Mouse (Mus musculus): Measurements from ENCODE around the gene Edar. TPM values are rescaled to one million over a fixed set of nuclear protein-coding genes. Genes with fewer than 3 reads are reported as not detected.
"Not testable (repeated sequence)": the region's sequence is repeated elsewhere in the genome, so short reads cannot be mapped to it uniquely, and the experiment has no call there.

Edar gene
- not detected in 3 replicates for total RNA-seq (2017)

DNA sequence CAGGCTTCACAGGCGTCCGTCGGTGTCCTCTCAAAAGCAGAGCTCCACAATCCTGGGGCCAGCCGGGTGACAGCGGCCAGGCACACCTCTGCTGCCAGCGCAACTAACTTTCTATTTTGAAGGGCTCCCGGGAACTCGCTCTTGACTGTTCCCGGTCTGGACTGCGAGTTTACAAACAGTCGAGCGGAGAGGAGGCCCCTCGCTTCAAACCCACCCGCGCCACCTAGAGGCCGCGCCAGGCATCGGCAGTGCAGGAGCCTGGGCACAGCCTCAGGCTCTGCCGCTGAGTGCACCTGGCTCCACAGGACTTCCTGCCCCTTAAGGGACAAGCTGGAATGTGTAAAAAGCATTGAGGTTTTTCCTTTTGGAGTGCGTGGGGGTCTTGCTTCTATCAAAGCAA lies at the start of gene Edar:
TSS of gene Edar (minus strand) at position 122 of the 400 bp plus-strand sequence.
- ATAC-seq (replicated peaks; ENCODE audit: insufficient number of reproducible peaks, low FRiP score, low TSS enrichment, poor library complexity, severe bottlenecking), result no peak

DNA sequence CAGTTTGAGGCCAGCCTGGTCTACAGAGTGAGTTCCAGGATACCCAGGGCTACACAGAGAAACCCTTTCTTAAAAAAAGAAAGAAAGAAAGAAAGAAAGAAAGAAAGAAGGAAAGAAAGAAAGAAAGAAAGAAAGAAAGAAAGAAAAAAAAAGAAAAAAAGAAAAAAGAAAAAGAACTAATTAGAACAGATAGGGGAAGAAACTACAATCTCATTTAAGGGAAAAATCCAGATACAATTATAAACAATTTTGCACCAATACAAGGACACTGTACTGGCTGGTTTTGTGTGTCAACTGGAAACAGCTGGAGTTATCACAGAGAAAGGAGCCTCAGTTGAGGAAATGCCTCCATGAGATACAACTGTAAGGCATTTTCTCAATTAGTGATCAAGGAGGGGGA lies 42.7 kb upstream of the Edar start, which contains the start of gene Gm17542:
TSS of gene Gm17542 (minus strand) at position 101 of the 400 bp plus-strand sequence.
- not testable (repeated sequence) for ATAC-seq (replicated peaks; ENCODE audit: insufficient number of reproducible peaks, low FRiP score, low TSS enrichment, poor library complexity, severe bottlenecking)

DNA sequence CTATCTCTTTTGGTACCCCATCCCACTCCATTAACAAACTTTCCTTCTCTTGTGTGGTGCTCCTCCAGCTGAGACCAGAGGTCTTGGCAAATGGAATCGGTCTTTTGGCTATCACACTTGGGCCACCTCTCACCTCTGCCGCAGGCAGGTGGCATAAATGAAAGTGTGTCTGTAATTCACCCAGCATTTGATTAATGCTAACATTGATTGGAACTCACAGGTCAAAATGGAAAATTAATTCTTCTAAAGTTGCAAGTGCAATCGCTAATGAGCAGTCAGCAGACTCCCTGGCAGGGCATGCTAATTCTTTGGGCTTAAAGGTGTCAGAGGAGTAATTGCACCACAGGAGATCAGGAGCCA lies 39.3 kb upstream of the Edar start:
- ATAC-seq (replicated peaks; ENCODE audit: insufficient number of reproducible peaks, low FRiP score, low TSS enrichment, poor library complexity, severe bottlenecking), result no peak

DNA sequence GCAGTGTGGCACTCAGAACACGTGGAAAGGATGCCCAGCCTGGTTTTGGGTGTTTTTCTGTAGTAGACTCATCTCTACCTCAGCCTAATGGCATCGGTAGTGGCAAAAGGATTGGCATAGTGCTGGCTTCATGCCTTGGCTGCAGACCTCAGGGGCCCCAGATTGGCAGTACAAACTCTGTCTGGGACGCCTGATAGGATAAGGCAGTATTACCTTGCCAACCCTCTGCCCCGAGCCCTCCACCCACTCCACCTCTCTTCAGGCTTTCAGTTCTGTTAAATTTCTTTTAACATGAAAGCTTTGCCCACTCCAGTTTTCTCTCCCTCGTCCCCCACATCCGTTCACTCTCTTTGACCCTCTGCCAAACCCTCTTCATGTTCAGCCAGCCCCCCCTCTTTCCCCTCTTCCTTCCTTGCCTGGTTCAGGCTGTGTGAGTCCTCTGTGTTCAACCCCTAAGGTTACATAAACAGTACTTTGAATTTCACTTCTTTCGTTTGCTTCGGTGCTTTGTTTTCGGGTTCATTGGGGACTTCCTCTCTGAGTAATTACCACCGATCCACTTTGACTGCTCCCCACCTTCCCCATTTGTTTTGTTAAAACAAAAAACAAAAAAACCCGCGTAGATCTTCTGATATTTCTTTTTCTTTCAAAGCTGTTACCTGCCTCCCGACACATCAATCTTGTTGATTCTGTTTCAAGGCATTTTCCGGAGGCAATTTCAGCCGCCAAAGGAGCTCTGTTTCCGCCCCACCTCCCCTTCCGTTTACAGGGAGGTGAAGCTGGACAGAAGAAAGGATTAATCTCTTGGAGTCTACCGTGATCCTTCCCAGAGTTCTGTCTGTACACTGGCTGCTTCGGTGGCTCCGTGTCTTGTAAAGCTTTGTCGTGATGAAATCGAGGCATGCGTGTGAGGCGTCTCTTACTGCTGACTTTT lies 38.7 kb upstream of the Edar start:
- ATAC-seq (replicated peaks; ENCODE audit: insufficient number of reproducible peaks, low FRiP score, low TSS enrichment, poor library complexity, severe bottlenecking), result no peak

DNA sequence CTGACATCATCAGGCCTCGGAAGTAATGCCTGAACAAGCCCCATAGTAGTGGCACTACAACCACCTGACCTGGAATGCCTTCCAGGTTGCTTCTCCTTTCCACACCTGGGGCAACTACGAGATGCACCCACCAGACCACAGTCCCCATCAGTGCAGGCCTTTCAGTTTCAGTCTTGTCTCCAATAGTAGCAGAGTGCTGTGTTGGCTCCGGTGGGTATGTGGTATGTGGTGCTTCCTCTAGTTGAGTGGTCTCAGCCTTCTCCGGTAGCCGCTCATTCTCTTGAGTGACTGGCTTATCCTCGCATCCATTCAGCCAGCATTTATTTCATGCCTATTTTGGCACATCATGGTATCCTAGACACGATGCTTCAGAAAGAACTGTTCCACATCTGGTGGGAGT lies 37.8 kb upstream of the Edar start:
- ATAC-seq (replicated peaks; ENCODE audit: insufficient number of reproducible peaks, low FRiP score, low TSS enrichment, poor library complexity, severe bottlenecking), result no peak

DNA sequence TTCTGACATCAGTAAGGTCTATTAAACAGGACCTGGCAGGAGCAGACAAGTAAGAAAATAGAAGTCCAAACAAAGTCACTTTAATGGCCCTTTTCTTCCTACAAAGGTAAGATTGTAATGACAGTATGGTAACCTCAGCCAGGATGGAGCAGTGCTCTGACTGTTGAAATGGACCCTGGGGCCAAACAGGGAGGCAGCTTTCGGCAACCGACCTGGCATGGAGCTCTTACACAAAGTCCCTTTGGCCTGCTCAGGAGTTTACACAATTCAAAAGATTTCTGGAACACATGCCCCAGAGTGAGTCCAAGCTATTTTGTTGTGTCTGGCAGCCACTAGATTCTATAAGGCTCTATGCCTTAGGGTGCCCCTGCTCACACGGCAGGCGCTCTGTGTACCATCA lies 33.6 kb upstream of the Edar start:
- no peak for ATAC-seq (replicated peaks; ENCODE audit: insufficient number of reproducible peaks, low FRiP score, low TSS enrichment, poor library complexity, severe bottlenecking)

DNA sequence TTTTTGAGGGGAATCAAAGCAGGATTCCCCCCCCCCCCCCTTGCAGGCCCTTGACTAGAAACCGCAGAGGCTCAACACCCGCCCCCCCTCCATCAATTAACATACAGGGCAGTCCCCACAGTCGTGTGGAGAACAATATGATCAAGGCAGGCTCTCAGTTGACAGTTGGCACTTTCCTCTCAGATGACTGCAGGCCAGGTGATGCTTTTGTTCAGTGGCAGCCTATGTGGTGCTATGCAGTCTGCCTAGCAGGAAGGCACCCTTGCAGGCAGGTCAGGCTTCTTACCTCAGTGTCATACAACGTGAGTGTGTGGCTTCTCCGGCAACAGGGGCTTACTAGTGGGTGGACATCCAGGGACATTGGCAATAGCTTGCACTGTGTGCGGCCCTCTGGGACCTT lies 25.1 kb upstream of the Edar start:
- no peak for ATAC-seq (replicated peaks; ENCODE audit: insufficient number of reproducible peaks, low FRiP score, low TSS enrichment, poor library complexity, severe bottlenecking)

DNA sequence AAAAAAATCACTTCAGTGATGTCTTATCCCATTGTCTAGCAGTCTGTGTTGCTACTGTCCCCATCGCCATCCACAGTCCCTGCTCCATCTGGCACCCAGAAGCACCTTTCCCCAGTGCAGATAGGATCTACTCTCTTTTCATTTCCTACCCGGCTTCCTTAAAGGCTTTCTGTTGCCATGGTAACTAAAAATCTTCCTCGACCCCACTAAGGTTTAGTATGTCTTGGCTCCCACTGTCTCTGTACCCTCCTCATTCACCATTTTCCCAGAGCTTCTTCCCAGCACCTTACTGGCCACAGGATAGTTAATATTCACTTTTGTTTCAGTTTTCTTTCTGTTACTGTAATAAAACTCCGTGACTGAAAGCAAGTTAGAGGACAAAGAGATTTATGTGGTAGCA lies 24.7 kb upstream of the Edar start:
- ATAC-seq (replicated peaks; ENCODE audit: insufficient number of reproducible peaks, low FRiP score, low TSS enrichment, poor library complexity, severe bottlenecking), result no peak

DNA sequence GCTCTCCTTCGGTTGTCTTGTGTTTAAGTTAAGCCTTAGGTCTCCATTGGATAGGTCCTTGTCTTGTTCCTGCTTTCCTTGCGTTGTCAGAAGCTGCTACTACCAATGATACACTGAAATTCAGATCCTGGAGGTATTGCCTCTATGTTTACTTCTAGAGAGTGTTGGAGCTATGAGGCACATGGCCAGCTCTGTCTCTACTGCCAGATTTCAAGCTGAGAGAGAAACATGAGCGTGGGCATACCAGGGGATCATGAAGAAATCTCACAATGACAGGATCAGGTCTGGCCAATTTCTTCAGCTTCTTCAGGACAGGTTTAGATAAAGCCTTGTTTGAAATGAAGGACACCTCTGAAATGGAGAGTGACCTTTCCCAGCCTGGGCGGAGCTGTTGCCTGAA lies 23.5 kb upstream of the Edar start:
- ATAC-seq (replicated peaks; ENCODE audit: insufficient number of reproducible peaks, low FRiP score, low TSS enrichment, poor library complexity, severe bottlenecking), result no peak

DNA sequence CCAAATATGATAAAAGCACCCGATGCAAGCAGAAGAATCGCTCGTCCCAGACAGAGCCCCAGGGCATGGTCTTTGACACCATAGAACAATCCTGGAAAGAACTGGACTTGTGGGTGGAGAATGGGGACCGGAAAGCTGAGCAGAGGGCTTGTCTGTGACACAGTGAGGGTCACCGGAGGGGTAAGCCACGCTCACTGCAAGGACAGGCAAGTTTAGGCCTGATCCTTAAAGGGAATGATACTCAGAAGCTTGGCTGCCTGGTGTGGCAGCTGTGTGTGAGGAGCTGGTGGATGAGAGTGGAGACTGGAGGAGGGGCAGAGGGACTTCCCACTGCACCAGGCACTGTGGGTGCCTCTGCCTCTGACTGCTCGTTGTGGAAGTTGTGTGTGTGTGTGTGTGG lies 15.6 kb upstream of the Edar start:
- no peak for ATAC-seq (replicated peaks; ENCODE audit: insufficient number of reproducible peaks, low FRiP score, low TSS enrichment, poor library complexity, severe bottlenecking)

DNA sequence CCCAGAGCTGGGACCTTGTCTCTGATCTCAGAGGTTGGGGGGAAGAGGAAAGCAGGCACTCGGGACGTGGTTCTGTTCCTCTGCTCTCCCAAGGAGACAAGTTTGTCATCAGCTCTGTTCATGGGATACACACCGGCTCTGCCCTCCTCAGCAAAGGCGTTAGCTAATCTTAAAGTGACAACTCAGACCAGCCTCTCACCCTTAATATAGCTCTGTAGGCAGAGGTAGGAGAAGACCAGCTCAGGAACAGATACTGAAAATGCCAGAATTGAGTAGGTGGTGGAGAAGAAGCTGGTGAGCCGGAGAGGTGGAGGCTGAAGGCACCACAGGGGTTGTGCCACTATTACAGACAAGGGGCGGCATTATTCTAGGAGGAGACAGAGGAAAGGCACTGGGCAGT lies 3.8 kb upstream of the Edar start:
- no peak for ATAC-seq (replicated peaks; ENCODE audit: insufficient number of reproducible peaks, low FRiP score, low TSS enrichment, poor library complexity, severe bottlenecking)

DNA sequence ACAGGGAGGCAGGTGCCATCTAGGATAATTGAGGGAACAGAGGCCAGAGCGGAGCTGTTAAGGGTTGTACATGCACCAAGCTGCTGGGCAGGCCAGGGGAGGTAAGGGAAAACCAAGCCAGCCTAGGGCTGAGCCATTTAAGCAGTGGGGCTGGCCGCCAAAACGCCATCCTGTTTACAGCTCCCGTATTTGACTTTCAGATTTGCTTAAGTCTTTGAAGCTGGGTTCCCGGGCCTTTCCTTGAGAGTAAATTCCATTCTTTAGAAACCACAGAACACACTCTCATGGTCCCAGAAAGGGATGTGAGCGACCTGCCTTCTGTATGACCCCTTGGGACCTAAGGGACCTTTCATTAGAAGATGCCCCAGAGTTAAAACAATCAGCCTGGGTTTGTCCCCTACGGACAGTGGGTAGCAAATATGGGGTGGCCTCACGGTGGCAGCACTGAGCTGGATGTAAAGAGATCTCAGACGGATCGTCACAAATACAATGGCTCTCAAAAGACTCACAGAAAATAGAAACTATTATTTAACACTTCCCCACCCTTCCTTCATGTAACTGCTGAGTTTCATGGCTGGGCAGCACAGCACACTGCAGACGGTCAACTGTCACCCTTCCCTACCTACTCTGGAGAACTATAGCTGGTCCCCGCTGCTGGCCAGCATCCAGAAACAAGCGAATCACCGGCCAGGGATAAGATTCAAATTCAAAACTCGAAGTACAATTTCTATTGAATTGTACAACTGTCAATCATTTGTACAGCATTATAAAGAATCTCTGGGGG lies 2.0 kb downstream of the Edar start:
- ATAC-seq (replicated peaks; ENCODE audit: insufficient number of reproducible peaks, low FRiP score, low TSS enrichment, poor library complexity, severe bottlenecking), result no peak

DNA sequence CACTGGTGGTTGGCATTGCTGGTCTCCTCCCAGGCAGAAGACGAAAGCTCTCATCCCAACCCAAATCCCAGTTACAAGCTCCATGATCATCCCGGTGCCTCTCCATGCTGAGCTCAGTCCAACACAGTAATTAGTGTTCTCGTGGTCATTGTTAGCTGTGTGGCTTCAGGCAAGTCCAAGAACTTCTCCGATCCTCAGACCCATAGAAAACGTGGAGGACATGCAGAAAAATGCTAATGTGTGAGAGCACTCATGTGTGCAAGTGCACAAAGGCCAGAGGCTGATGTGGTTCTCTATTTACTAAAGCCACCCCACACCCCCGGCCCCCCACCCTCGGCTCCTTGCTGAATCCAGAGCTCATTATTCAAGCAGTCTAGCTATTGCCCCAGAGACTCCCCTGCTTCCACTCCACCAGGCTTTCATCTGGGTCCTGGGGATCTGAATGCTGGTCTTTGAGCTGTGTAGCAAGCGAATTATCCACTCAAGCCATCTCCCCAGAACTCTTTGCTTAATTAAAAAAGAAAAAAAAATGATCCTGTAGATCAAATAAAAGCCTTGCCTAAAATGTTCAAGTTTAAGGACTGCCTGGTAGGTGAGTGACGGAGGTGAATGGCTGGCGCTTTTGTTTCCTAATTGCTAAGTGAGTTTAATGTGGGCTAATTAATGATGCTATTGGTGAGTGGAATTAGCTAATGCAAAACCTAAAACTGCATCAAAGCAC lies 2.7 kb downstream of the Edar start:
- no peak for ATAC-seq (replicated peaks; ENCODE audit: insufficient number of reproducible peaks, low FRiP score, low TSS enrichment, poor library complexity, severe bottlenecking)

DNA sequence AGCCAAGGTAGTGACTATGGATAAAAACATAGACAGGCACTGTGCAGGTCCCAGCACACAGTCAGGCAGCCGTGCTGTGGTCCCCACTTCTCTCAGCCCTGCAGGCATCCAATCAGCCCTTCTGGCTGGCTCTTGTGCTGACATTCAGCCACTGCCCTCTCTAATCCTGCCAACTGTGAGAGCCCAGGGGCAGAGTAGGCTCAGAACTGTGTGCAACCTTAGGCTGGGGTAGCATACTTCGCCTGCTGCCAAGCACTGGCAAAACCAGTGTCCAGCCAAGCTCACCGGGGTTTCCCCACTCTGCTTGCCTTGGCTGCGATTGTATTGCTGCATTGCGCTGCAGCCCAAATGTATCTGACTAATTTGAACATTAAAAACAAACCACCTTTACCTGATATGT lies 11.6 kb downstream of the Edar start:
- ATAC-seq (replicated peaks; ENCODE audit: insufficient number of reproducible peaks, low FRiP score, low TSS enrichment, poor library complexity, severe bottlenecking), result no peak

DNA sequence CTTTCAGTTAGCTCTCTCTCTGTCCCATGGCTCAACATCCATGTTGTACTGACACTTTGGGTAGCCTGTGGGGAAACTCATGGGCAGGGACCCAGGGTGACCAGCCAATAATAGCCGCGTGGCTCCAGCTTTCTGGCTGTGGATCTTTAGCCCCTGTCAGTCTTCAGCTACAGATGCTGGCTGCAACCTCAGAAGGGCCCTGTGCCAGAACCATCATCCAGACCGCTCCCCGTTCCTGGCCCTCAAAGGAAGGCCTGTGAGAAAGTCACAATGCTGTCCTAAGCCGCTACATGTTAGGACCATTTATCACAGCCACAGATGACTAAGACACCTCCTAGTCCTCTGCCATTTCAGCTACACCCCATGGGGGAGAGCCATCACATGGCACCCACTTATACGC lies 12.0 kb downstream of the Edar start:
- no peak for ATAC-seq (replicated peaks; ENCODE audit: insufficient number of reproducible peaks, low FRiP score, low TSS enrichment, poor library complexity, severe bottlenecking)

DNA sequence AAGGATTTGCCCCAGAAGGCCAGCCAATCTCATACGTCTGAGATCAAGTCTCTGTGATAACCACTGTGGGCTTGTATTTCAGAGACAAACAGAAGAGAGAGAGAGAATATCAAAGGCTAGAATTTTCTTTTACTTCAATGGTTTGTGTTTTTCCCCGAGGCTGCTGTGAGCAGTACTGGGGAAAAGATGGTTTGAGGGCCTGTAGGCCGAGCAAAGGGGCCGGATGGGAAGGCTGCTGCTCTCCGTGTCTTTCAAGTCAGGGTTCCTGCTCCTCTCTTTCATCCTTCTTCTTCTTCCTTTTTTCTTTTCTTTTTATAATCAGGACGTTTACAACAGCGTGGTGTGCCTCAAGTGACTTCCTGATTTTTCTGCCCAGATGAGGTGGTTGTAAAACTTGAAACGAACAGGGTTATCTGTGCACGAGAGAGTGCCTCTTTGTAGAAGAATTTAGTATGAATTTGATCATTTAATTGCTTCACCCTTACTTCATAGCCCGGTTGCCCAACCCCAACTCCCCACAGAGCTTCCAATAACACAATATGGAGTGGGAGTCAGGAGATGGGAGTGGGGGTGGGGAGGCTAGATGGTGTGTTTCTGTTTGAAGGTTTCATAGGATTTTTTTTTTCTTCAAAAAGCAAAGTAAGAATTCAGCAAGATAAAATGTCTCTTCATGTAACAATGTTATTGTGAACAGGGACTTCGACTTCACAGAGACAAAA lies 16.0 kb downstream of the Edar start:
- no peak for ATAC-seq (replicated peaks; ENCODE audit: insufficient number of reproducible peaks, low FRiP score, low TSS enrichment, poor library complexity, severe bottlenecking)

DNA sequence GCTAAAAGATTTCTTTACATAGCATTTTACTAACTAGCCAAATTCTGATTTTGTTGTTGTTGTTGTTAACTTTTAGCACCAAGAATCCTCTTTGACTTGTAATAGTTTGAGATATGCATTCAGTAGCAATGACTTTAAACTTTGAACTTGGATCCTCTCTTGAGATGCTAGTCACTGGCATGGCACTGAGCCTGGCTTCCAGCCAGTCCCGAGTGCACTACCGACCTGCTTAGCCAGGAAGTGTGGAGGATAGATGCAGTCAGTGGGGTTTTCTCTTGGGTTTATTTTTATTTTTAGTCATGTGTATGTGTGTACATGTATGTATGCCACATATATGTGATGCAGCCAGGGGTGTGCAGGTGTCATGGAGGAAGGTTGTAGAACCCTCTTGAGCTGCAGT lies 17.7 kb downstream of the Edar start:
- no peak for ATAC-seq (replicated peaks; ENCODE audit: insufficient number of reproducible peaks, low FRiP score, low TSS enrichment, poor library complexity, severe bottlenecking)

DNA sequence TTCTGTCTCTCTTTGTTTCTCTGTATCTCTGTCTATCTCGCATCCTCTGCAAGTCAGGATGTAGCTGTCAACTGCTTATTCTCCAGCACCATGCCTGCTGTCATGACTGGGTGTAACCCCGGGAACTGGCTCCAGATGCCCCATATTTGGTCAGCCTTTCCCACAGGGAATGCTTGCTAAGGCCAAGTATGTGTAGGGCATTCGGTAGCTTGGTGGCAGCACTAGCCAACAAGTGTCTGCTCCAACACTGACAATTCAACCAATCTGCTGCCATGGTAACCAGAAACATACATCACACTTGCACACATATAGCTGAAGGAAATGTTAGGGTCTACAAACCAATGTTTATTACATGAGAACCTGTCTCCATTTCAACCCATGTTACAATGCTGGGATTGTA lies 21.8 kb downstream of the Edar start:
- ATAC-seq (replicated peaks; ENCODE audit: insufficient number of reproducible peaks, low FRiP score, low TSS enrichment, poor library complexity, severe bottlenecking), result no peak
